Mouse (Mus musculus): ENCODE measurements around the gene Ttc7b.

Ttc7b gene

GRCm38 (mm10) chr12:100377791-100378190 lies 142.8 kb downstream of the Ttc7b start:
- DNase-seq, result no peak

- DNase-seq, result no peak
Observed at GRCm38 (mm10) chr12:100375801-100376200, 144.8 kb downstream of the Ttc7b start.

- DNase-seq, result no peak
Observed at GRCm38 (mm10) chr12:100372785-100373184, 147.8 kb downstream of the Ttc7b start.

- DNase-seq, result no peak
Observed at GRCm38 (mm10) chr12:100372015-100372414, 148.6 kb downstream of the Ttc7b start.

- DNase-seq, result no peak
Observed at GRCm38 (mm10) chr12:100369786-100370185, 150.8 kb downstream of the Ttc7b start.

- no peak for DNase-seq
Observed at GRCm38 (mm10) chr12:100369220-100369619, 151.4 kb downstream of the Ttc7b start.

GRCm38 (mm10) chr12:100361330-100361729 lies 159.3 kb downstream of the Ttc7b start:
- DNase-seq, result no peak

GRCm38 (mm10) chr12:100358040-100358620 lies 162.5 kb downstream of the Ttc7b start:
- no peak for DNase-seq

GRCm38 (mm10) chr12:100356407-100356806 lies 164.2 kb downstream of the Ttc7b start:
- no peak for DNase-seq

- no peak for DNase-seq
Observed at GRCm38 (mm10) chr12:100355565-100355964, 165.1 kb downstream of the Ttc7b start.

GRCm38 (mm10) chr12:100353954-100354353 lies 166.7 kb downstream of the Ttc7b start:
- no peak for DNase-seq

GRCm38 (mm10) chr12:100353075-100353782 lies 167.4 kb downstream of the Ttc7b start:
- no peak for DNase-seq

GRCm38 (mm10) chr12:100352094-100352493 lies 168.5 kb downstream of the Ttc7b start:
- no peak for DNase-seq

- DNase-seq, result no peak
Observed at GRCm38 (mm10) chr12:100343554-100343953, 177.1 kb downstream of the Ttc7b start.

GRCm38 (mm10) chr12:100341614-100342013 lies 179.0 kb downstream of the Ttc7b start:
- DNase-seq, result no peak

- no peak for DNase-seq
Observed at GRCm38 (mm10) chr12:100340901-100341460, 179.6 kb downstream of the Ttc7b start.

GRCm38 (mm10) chr12:100338055-100338454 lies 182.6 kb downstream of the Ttc7b start:
- DNase-seq, result peak; percentile 19 to 37

- DNase-seq, result peak in 1 of 2 experiments; percentile 25
Observed at GRCm38 (mm10) chr12:100337351-100338018, 183.1 kb downstream of the Ttc7b start.

GRCm38 (mm10) chr12:100336241-100336640 lies 184.4 kb downstream of the Ttc7b start:
- no peak for DNase-seq

- DNase-seq, result no peak
Observed at GRCm38 (mm10) chr12:100331806-100332205, 188.8 kb downstream of the Ttc7b start.

- no peak for DNase-seq
Observed at GRCm38 (mm10) chr12:100330234-100330633, 190.4 kb downstream of the Ttc7b start.

GRCm38 (mm10) chr12:100328998-100329397 lies 191.6 kb downstream of the Ttc7b start:
- no peak for DNase-seq

- no peak for DNase-seq
Observed at GRCm38 (mm10) chr12:100328557-100328956, 192.1 kb downstream of the Ttc7b start.

GRCm38 (mm10) chr12:100326732-100327131 lies 193.9 kb downstream of the Ttc7b start:
- DNase-seq, result no peak
